Mouse (Mus musculus): Measurements from ENCODE around the gene Aasdh. TPM values are rescaled to one million over a fixed set of nuclear protein-coding genes. Genes with fewer than 3 reads are reported as not detected.

Aasdh gene
- total and polyA plus RNA-seq, 3 experiments = 20.7 to 26.5 TPM; not detected in 1

GRCm38 (mm10) chr5:76887011-76887410, 18.3 kb downstream of the Aasdh start:
- Histone ChIP-seq H3K4me1 (ENCODE audit: control insufficient read depth in 1 of 2, insufficient read depth in 2 of 2, low read length in 2 of 2) (no peaks in the 10 kb centered on the region), H3K27me3 (ENCODE audit: control insufficient read depth in 1 of 2, insufficient read depth in 2 of 2, low read length in 2 of 2) (no peaks in the 10 kb centered on the region), H3K9ac (ENCODE audit: control insufficient read depth, low read depth, low read length, poor library complexity, severe bottlenecking) (no peak overlapping the region), H3K9me3 (replicated peaks; ENCODE audit: insufficient read depth, low read length) (no peaks in the 10 kb centered on the region), H3K79me2 (ENCODE audit: control insufficient read depth, insufficient read depth, low read length, poor library complexity) (no peaks in the 10 kb centered on the region), H3K27ac (ENCODE audit: control insufficient read depth, low read depth, low read length) (no peak overlapping the region), H3K4me3 (ENCODE audit: control insufficient read depth in 1 of 2, insufficient read depth in 1 of 2, low read depth in 2 of 2, low read length in 2 of 2) (no peak overlapping the region), H3K36me3 (ENCODE audit: control insufficient read depth in 1 of 2, insufficient read depth in 2 of 2, low read length in 2 of 2) (peaks cover 0 to 12% of the 10 kb centered on the region in 2 experiments; a peak in 2 of 4 replicates)
- no peak for DNase-seq (ENCODE audit: low read depth, low spot score)
- TF ChIP-seq JUND (IDR thresholded peaks at IDR 0.05; ENCODE audit: low read depth, low read length) = no peak
- TF ChIP-seq ZC3H11A (IDR thresholded peaks at IDR 0.05; ENCODE audit: low read depth, low read length) = no peak
- TF ChIP-seq KAT2A (conservative IDR thresholded peaks at IDR 0.05; ENCODE audit: low read depth, low read length) = no peak
- no peak for TF ChIP-seq USF2 (IDR thresholded peaks at IDR 0.05; ENCODE audit: borderline replicate concordance in 1 of 2, insufficient read depth in 1 of 2, low read depth in 1 of 2, low read length in 2 of 2)
- no peak for TF ChIP-seq TCF12 (IDR thresholded peaks at IDR 0.05; ENCODE audit: low read depth, low read length)

- Histone ChIP-seq H3K4me1 (ENCODE audit: control insufficient read depth in 1 of 2, insufficient read depth in 2 of 2, low read length in 2 of 2) (no peaks in the 10 kb centered on the region), H3K9me3 (replicated peaks; ENCODE audit: insufficient read depth, low read length) (no peaks in the 10 kb centered on the region), H3K36me3 (ENCODE audit: control insufficient read depth in 1 of 2, insufficient read depth in 2 of 2, low read length in 2 of 2) (peaks cover 0 to 9% of the 10 kb centered on the region in 2 experiments; a peak in 2 of 4 replicates), H3K27me3 (ENCODE audit: control insufficient read depth in 1 of 2, insufficient read depth in 2 of 2, low read length in 2 of 2) (no peaks in the 10 kb centered on the region), H3K4me3 (ENCODE audit: control insufficient read depth in 1 of 2, insufficient read depth in 1 of 2, low read depth in 2 of 2, low read length in 2 of 2) (no peak overlapping the region), H3K27ac (ENCODE audit: control insufficient read depth, low read depth, low read length) (no peak overlapping the region), H3K9ac (ENCODE audit: control insufficient read depth, low read depth, low read length, poor library complexity, severe bottlenecking) (no peak overlapping the region), H3K79me2 (ENCODE audit: control insufficient read depth, insufficient read depth, low read length, poor library complexity) (no peaks in the 10 kb centered on the region)
- TF ChIP-seq MXI1 (IDR thresholded peaks at IDR 0.05; ENCODE audit: low read depth, low read length) (no peak), ZNF384 (IDR thresholded peaks at IDR 0.05; ENCODE audit: low read depth, low read length) (no peak), NRF1 (IDR thresholded peaks at IDR 0.05; ENCODE audit: insufficient read depth, low read depth, low read length, poor library complexity, severe bottlenecking) (no peak), ZKSCAN1 (IDR thresholded peaks at IDR 0.05; ENCODE audit: low read depth, low read length) (no peak), MAFK (IDR thresholded peaks at IDR 0.05; ENCODE audit: borderline replicate concordance, low read depth, low read length) (no peak), TCF12 (IDR thresholded peaks at IDR 0.05; ENCODE audit: low read depth, low read length) (no peak), CHD1 (IDR thresholded peaks at IDR 0.05; ENCODE audit: low read depth, low read length) (no peak), GABPA (IDR thresholded peaks at IDR 0.05; ENCODE audit: low read depth, low read length) (no peak), TBP (IDR thresholded peaks at IDR 0.05; ENCODE audit: low read depth, low read length) (no peak), RCOR1 (IDR thresholded peaks at IDR 0.05; ENCODE audit: low read depth, low read length) (no peak), CHD2 (IDR thresholded peaks at IDR 0.05; ENCODE audit: low read length) (no peak)
- no peak for DNase-seq (ENCODE audit: low read depth, low spot score)
These were observed 21.2 kb downstream of the Aasdh start for GRCm38 (mm10) chr5:76884107-76884506.

All from MEL (cell line).